Mouse (Mus musculus) liver, postnatal 0 days (tissue): ENCODE results near the gene Tubb2b.

Experiments used
- CTCF ChIP-seq: sonication (generic); IDR thresholded peaks from 2 replicates; pipeline ENCODE4 v1.5.1; 2016; ENCODE audit warnings: antibody characterized with exemption, low read depth
- EP300 ChIP-seq: IDR thresholded peaks from 2 replicates; pipeline ENCODE4 v1.6.1; 2016; ENCODE audit warnings: antibody characterized with exemption, low read depth, mild to moderate bottlenecking

- no peak for TF ChIP-seq CTCF
- TF ChIP-seq EP300 = no peak
Measured at GRCm38 (mm10) chr13:34111019-34111418, 19.2 kb downstream of the Tubb2b start.
